Mouse (Mus musculus) midbrain, postnatal 0 days (tissue): ENCODE results near the gene Rfx2. TPM values are rescaled to one million over a fixed set of nuclear protein-coding genes. Genes with fewer than 3 reads are reported as not detected.

Experiments
- ATAC-seq: fragments of 200-750 bp; cut with Nextera tagmentation; 2 replicates; pipeline ENCODE4 v1.8.0; 2017; ENCODE audit warnings: moderate number of reproducible peaks, mild to moderate bottlenecking, moderate TSS enrichment, moderate library complexity; ENCODE audit not compliant: low FRiP score
- DNase-seq: peaks from one replicate; pipeline ENCODE4 v3.0.0-alpha.2; 2015; ENCODE audit warnings: low spot score
- H3K27ac ChIP-seq: fragments of 300-500 bp; sonication (generic); 2 replicates; pipeline ENCODE4 v1.5.1; 2014; ENCODE audit warnings: low read depth, mild to moderate bottlenecking, low read length, mixed read lengths
- H3K27me3 ChIP-seq: fragments of 300-500 bp; sonication (generic); 2 replicates; pipeline ENCODE4 v1.6.1; 2014; ENCODE audit warnings: low read length, control low read depth, mixed read lengths; ENCODE audit not compliant: insufficient read depth
- H3K36me3 ChIP-seq: fragments of 300-500 bp; sonication (generic); 2 replicates; pipeline ENCODE4 v1.6.1; 2014; ENCODE audit warnings: low read length, control low read depth, mixed read lengths; ENCODE audit not compliant: insufficient read depth
- H3K4me1 ChIP-seq: fragments of 300-500 bp; sonication (generic); 2 replicates; pipeline ENCODE4 v1.6.1; 2014; ENCODE audit warnings: mild to moderate bottlenecking, control low read depth, antibody characterized with exemption, low read length, mixed read lengths; ENCODE audit not compliant: insufficient read depth
- H3K4me2 ChIP-seq: fragments of 300-500 bp; sonication (generic); 2 replicates; pipeline ENCODE4 v1.6.1; 2014; ENCODE audit warnings: low read depth, mild to moderate bottlenecking, low read length, mixed read lengths; ENCODE audit not compliant: poor library complexity, severe bottlenecking
- H3K4me3 ChIP-seq: fragments of 300-500 bp; sonication (generic); 2 replicates; pipeline ENCODE4 v1.5.1; 2014; ENCODE audit warnings: low read depth, mild to moderate bottlenecking, low read length, moderate library complexity
- H3K9ac ChIP-seq: fragments of 300-500 bp; sonication (generic); replicated peaks from 2 replicates; pipeline ENCODE4 v1.6.1; 2014; ENCODE audit warnings: mild to moderate bottlenecking, low read length, moderate library complexity, mixed read lengths; ENCODE audit not compliant: poor library complexity, severe bottlenecking
- H3K9me3 ChIP-seq: fragments of 300-500 bp; sonication (generic); 2 replicates; pipeline ENCODE4 v1.6.1; 2016; ENCODE audit warnings: low read length, control low read depth
- CTCF ChIP-seq: IDR thresholded peaks from 2 replicates; pipeline ENCODE4 v1.5.1; 2016; ENCODE audit warnings: antibody characterized with exemption, mild to moderate bottlenecking
- WGBS: fragments of 180-500 bp; shearing (Covaris S2); extraction: QIAGEN DNeasy Blood & Tissue Kit; methylation state at CpG from one replicate; pipeline ENCODE4 v1.1.7; 2014; 5-methylcytosine and 5-hydroxymethylcytosine counted together
- polyA plus RNA-seq: library from polyadenylated mRNA; unstranded; fragments of >200 nt; fragmentation: Nextera tagmentation; extraction: Ambion mirVana; gene quantifications from 2 replicates; pipeline ENCODE4 v1.2.1, GENCODE M21; 2015
- total RNA-seq: library from RNA; depleted of rRNA; stranded (reverse); fragments of >200 nt; gene quantifications from 2 replicates; pipeline ENCODE4 v1.2.3, GENCODE M21; 2014

Gene Rfx2
- total and polyA plus RNA-seq, 2 experiments from 2014 or later: 3.0 to 5.7 TPM

GRCm38 (mm10) chr17:56789286-56789685 lies 41.5 kb downstream of the Rfx2 start:
- DNase-seq (no peak), ATAC-seq (no peak)
- Histone ChIP-seq H3K4me1 (no peaks in the 10 kb centered on the region), H3K9me3 (no peaks in the 10 kb centered on the region), H3K27me3 (no peaks in the 10 kb centered on the region), H3K27ac (no peak overlapping the region), H3K4me2 (no peak overlapping the region), H3K4me3 (no peak overlapping the region), H3K36me3 (no peaks in the 10 kb centered on the region), H3K9ac (no peak overlapping the region)
- no peak for TF ChIP-seq CTCF
- 87% methylated on average over 6 of the region's 6 CpGs for WGBS

DNA sequence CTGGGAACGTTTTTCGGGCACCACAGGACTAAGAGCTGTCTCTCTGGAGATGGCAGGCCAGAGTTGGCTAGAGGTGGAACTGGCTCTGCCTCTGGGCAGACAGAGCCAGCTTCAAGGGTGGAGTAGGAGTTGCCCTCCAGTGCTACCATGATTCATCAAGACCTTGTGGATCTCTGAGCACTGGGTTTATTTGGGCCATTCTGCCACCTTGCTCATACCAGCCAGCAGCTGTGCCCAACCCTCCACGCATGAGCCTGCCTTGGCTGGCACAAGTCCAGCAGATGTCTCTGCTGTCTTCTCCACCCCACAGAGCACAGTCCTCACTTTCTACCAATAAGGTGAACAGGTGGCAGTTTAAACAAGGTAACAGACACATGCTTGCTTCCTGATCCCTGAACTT lies 41.9 kb downstream of the Rfx2 start:
- ATAC-seq: no peak
- no peak overlapping the region for H3K9ac ChIP-seq
- H3K36me3 ChIP-seq: no peaks in the 10 kb centered on the region
- no peak for DNase-seq
- 77% methylated on average over 3 of the region's 3 CpGs for WGBS
- H3K9me3 ChIP-seq: no peaks in the 10 kb centered on the region
- no peaks in the 10 kb centered on the region for H3K4me1 ChIP-seq
- no peak overlapping the region for H3K4me2 ChIP-seq
- TF ChIP-seq CTCF: no peak
- H3K27me3 ChIP-seq: no peaks in the 10 kb centered on the region
- no peak overlapping the region for H3K27ac ChIP-seq
- H3K4me3 ChIP-seq: no peak overlapping the region

GRCm38 (mm10) chr17:56780291-56780978 lies 50.4 kb downstream of the Rfx2 start:
- no peak for TF ChIP-seq CTCF
- Histone ChIP-seq H3K4me3 (no peak overlapping the region), H3K27ac (no peak overlapping the region), H3K9ac (no peak overlapping the region), H3K4me1 (no peaks in the 10 kb centered on the region), H3K9me3 (no peaks in the 10 kb centered on the region), H3K36me3 (no peaks in the 10 kb centered on the region), H3K27me3 (no peaks in the 10 kb centered on the region), H3K4me2 (no peak overlapping the region)
- DNase-seq (no peak), ATAC-seq (no peak)
- 89% methylated on average over 13 of the region's 13 CpGs for WGBS

DNA sequence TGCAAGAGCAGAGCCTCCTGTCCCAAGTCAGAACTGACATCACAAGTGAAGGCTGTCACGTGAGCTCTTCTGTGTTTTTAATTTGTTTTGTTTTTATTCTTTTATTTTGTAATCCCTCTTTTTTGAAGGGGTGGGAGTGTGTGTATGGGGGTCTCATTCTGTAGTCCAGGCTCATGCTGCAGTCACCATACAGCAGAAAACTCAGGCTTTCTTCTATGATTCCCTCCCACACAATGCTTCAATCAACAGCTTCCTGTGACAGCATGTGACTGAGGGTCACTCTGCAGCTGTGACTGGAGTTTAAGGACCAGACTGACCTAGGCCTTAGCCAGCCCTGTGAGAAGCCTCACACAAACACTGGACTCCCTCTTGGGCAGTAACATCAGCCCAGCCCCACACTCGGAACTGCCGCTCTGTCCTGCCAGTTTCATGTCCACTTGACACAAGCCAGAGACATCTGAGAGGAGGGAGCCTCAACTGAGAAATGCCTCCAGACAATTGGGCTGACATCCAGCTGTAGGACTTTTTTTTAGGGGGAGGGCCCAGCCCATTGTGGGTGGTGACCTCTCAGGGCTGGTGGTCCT lies 51.9 kb downstream of the Rfx2 start:
- Histone ChIP-seq H3K9me3 (no peaks in the 10 kb centered on the region), H3K4me3 (no peak overlapping the region), H3K9ac (no peak overlapping the region), H3K27ac (no peak overlapping the region), H3K36me3 (no peaks in the 10 kb centered on the region), H3K4me1 (no peaks in the 10 kb centered on the region), H3K4me2 (no peak overlapping the region), H3K27me3 (no peaks in the 10 kb centered on the region)
- no peak for DNase-seq
- TF ChIP-seq CTCF: no peak
- 36% methylated on average over 3 of the region's 3 CpGs for WGBS
- no peak for ATAC-seq

- Histone ChIP-seq H3K4me2 (no peak overlapping the region), H3K27me3 (no peaks in the 10 kb centered on the region), H3K4me3 (no peak overlapping the region), H3K4me1 (no peaks in the 10 kb centered on the region), H3K9ac (no peak overlapping the region), H3K36me3 (no peaks in the 10 kb centered on the region), H3K9me3 (no peaks in the 10 kb centered on the region), H3K27ac (no peak overlapping the region)
- DNase-seq: no peak
- no peak for TF ChIP-seq CTCF
- ATAC-seq: no peak
- 90% methylated on average over 11 of the region's 11 CpGs for WGBS
These were observed 53.2 kb downstream of the Rfx2 start for GRCm38 (mm10) chr17:56777568-56777967.

- H3K4me2 ChIP-seq: no peak within 1 kb of the TSS
- TF ChIP-seq CTCF: no peak
- no peak for ATAC-seq
- WGBS: 92% methylated on average over 5 of the region's 5 CpGs
- H3K9me3 ChIP-seq: no peaks in the 10 kb centered on the region
- H3K27me3 ChIP-seq: no peaks in the 10 kb centered on the region
- H3K4me1 ChIP-seq: peaks cover 4% of the 10 kb centered on the region
- H3K36me3 ChIP-seq: peaks cover 43% of the 10 kb centered on the region
- DNase-seq: no peak
- H3K27ac ChIP-seq: no peak within 1 kb of the TSS
- H3K9ac ChIP-seq: no peak within 1 kb of the TSS
- H3K4me3 ChIP-seq: no peak within 1 kb of the TSS
These were observed 60.9 kb downstream of the Rfx2 start, which contains the start of gene Prr22 for GRCm38 (mm10) chr17:56769950-56770349. Gene Prr22, plus strand, starts transcription at chr17:56770250.
